Mouse (Mus musculus) brain, embryonic 14.5 days (tissue): ENCODE results near the gene Adgrl3. TPM values are rescaled to one million over a fixed set of nuclear protein-coding genes. Genes with fewer than 3 reads are reported as not detected.

Experiments used
- DNase-seq: peaks from one replicate; pipeline ENCODE4 v3.0.0-alpha.2; 2011; ENCODE audit warnings: low read depth
- CTCF ChIP-seq: fragments of 200-500 bp; IDR thresholded peaks from 2 replicates; pipeline ENCODE4 v1.5.1; 2012; ENCODE audit warnings: inconsistent platforms, mild to moderate bottlenecking, moderate library complexity, borderline replicate concordance; ENCODE audit not compliant: insufficient read depth, insufficient read length; ENCODE audit errors: extremely low read depth
- POLR2A ChIP-seq: fragments of 200-500 bp; IDR thresholded peaks from 2 replicates; pipeline ENCODE4 v1.6.1; 2012; ENCODE audit warnings: mild to moderate bottlenecking, inconsistent platforms, borderline replicate concordance; ENCODE audit not compliant: poor library complexity, insufficient read depth, insufficient read length, severe bottlenecking; ENCODE audit errors: extremely low read depth
- polyA plus RNA-seq: library from polyadenylated mRNA; depleted of rRNA; stranded (reverse); fragments of >200 nt; gene quantifications from 2 replicates; pipeline ENCODE4 v1.2.3, GENCODE M21; 2012; rRNA removed

The Adgrl3 gene
- 53.9 and 89.2 TPM in 2 replicates for polyA plus RNA-seq

- TF ChIP-seq POLR2A (peak; percentile 96), CTCF (no peak)
Measured at GRCm38 (mm10) chr5:81019590-81020254, at the start of gene Adgrl3. Gene Adgrl3, plus strand, starts transcription at chr5:81020138.

GRCm38 (mm10) chr5:81019166-81019565 is 772 bp upstream of the Adgrl3 start:
- DNase-seq: peak; percentile 81
- TF ChIP-seq CTCF: no peak
- no peak for TF ChIP-seq POLR2A

More at GRCm38 (mm10) chr5:81019590-81020254, at the start of gene Adgrl3:
- DNase-seq: peak; percentile 95

- TF ChIP-seq CTCF (no peak), POLR2A (0 out of 2 replicates have a peak, but pooled peaks have one; percentile 18)
- peak; percentile 90 for DNase-seq
Measured at GRCm38 (mm10) chr5:81020281-81021005, 505 bp downstream of the Adgrl3 start.

- TF ChIP-seq CTCF (no peak), POLR2A (no peak)
- no peak for DNase-seq
Measured at GRCm38 (mm10) chr5:81021006-81021320, 1.0 kb downstream of the Adgrl3 start.

GRCm38 (mm10) chr5:81021331-81021863 is 1.5 kb downstream of the Adgrl3 start:
- TF ChIP-seq POLR2A (no peak), CTCF (0 out of 2 replicates have a peak, but pooled peaks have one; percentile 5)
- DNase-seq: peak; percentile 66

GRCm38 (mm10) chr5:81021864-81022305 is 1.9 kb downstream of the Adgrl3 start:
- TF ChIP-seq CTCF (no peak), POLR2A (no peak)
- DNase-seq: no peak

- peak; percentile 69 for DNase-seq
- TF ChIP-seq POLR2A (no peak), CTCF (no peak)
Measured at GRCm38 (mm10) chr5:81022306-81023071, 2.6 kb downstream of the Adgrl3 start.

- TF ChIP-seq POLR2A (no peak), CTCF (no peak)
- peak; percentile 48 for DNase-seq
Measured at GRCm38 (mm10) chr5:81023923-81024715, 4.2 kb downstream of the Adgrl3 start.

- no peak for TF ChIP-seq CTCF
- TF ChIP-seq POLR2A: no peak
- DNase-seq: peak; percentile 87
Measured at GRCm38 (mm10) chr5:81028875-81029274, 8.9 kb downstream of the Adgrl3 start.

- no peak for DNase-seq
- no peak for TF ChIP-seq CTCF
- no peak for TF ChIP-seq POLR2A
Measured at GRCm38 (mm10) chr5:81037091-81037490, 17.2 kb downstream of the Adgrl3 start.
